Comparison of ENCODE assay signal across 10 mouse cellular contexts in genomic region chr7:26779799-26780416, GRCm38 (mm10). TPM values are rescaled to one million over a fixed set of nuclear protein-coding genes. Genes with fewer than 3 reads are reported as not detected.
DNase-seq lines count a peak whose midpoint lies in the region; ATAC-seq lines count a peak whose summit lies in the region.
"Had no signal": no experiment of that assay in that cellular context is flagged by ENCODE, and none has a peak within 500 bp of the region (broad histone marks: within the 10 kb centered on the region; RNA-seq: fewer than 3 reads in every experiment).

No protein-coding gene starts in this region.

- WGBS in forebrain, embryonic 11.5 days, result 82% methylated on average over 5 of the region's 5 CpGs
- WGBS in forebrain, embryonic 10.5 days, result 78% methylated on average over 5 of the region's 5 CpGs

- no peak for DNase-seq in forebrain, embryonic 11.5 days (ENCODE audit: low spot score)
- DNase-seq in forebrain, embryonic 10.5 days (ENCODE audit: extremely low spot score, low spot score), result no peak
- peak; percentile 28 to 37 for DNase-seq in right cerebral cortex, postnatal 10 days (ENCODE audit: low spot score in 2 of 2)
- no peak for DNase-seq in right cerebral cortex, postnatal 4 days
- DNase-seq in adrenal gland, postnatal 4 days (ENCODE audit: low spot score in 2 of 2), result no peak
- no peak for DNase-seq in gastrocnemius, postnatal 36 days
- no peak for DNase-seq in layer of hippocampus, postnatal 10 days (ENCODE audit: low spot score in 2 of 2)
- DNase-seq: adrenal gland, postnatal 25 days had no signal

- H3K4me1 ChIP-seq in forebrain, embryonic 11.5 days (replicated peaks; ENCODE audit: control insufficient read depth, insufficient read depth, low read length), result no peaks in the 10 kb centered on the region; the same call in 1 of the 2 replicates
- peaks cover 21% of the 10 kb centered on the region for H3K4me1 ChIP-seq in forebrain, embryonic 10.5 days

- intact Hi-C loops in gastrocnemius, postnatal 36 days (cut with DNase I), result loop anchor here (5.0 kb wide), 1 partner anchor 347 kb away; no protein-coding TSS in a partner anchor

- H3K9me3 ChIP-seq in forebrain, embryonic 11.5 days (ENCODE audit: control insufficient read depth, low read length), result no peaks in the 10 kb centered on the region
- H3K9me3 ChIP-seq in forebrain, embryonic 10.5 days, result no peaks in the 10 kb centered on the region

- no peak overlapping the region for H3K27ac ChIP-seq in forebrain, embryonic 11.5 days (ENCODE audit: low read depth, low read length)
- H3K27ac ChIP-seq in forebrain, embryonic 10.5 days, result no peak overlapping the region

- peak; percentile 75; the same call in 1 of the 2 replicates for ATAC-seq in forebrain, embryonic 11.5 days (replicated peaks; ENCODE audit: low FRiP score)
- ATAC-seq in megakaryocyte, adult 5-6 weeks (ENCODE audit: poor library complexity, severe bottlenecking), result peak; percentile 77

- no peak overlapping the region for H3K4me3 ChIP-seq in forebrain, embryonic 11.5 days (ENCODE audit: low read depth, low read length)
- no peak overlapping the region for H3K4me3 ChIP-seq in forebrain, embryonic 10.5 days

- no peaks in the 10 kb centered on the region for H3K36me3 ChIP-seq in forebrain, embryonic 11.5 days (ENCODE audit: control insufficient read depth, insufficient read depth, low read length)
- no peaks in the 10 kb centered on the region for H3K36me3 ChIP-seq in forebrain, embryonic 10.5 days (replicated peaks)

- no peak overlapping the region for H3K4me2 ChIP-seq in forebrain, embryonic 11.5 days (ENCODE audit: low read depth, low read length, severe bottlenecking)

- no peak overlapping the region for H3K9ac ChIP-seq in forebrain, embryonic 11.5 days (ENCODE audit: low read length)

- H3K27me3 ChIP-seq in forebrain, embryonic 11.5 days (ENCODE audit: control insufficient read depth, insufficient read depth, low read length), result no peaks in the 10 kb centered on the region
- H3K27me3 ChIP-seq in forebrain, embryonic 10.5 days (ENCODE audit: poor library complexity, severe bottlenecking), result no peaks in the 10 kb centered on the region

RNA-seq across cellular contexts. Expression of gene Cyp2b19, which starts 23.0 kb away (rescaled TPM):
- 0.09 TPM in 1 of 2 replicates, not detected in the other for polyA plus RNA-seq in forebrain, embryonic 11.5 days (2014; fragmentation: Nextera tagmentation; extraction: Ambion mirVana)
- 0.06 TPM in 1 of 2 replicates, not detected in the other for polyA plus RNA-seq in forebrain, embryonic 10.5 days (2016; fragmentation: Nextera tagmentation; extraction: Ambion mirVana)
- not detected in 2 replicates for total RNA-seq in megakaryocyte, adult 5-6 weeks (2015)
- not detected in 2 replicates for total RNA-seq in megakaryocyte, adult 5-6 weeks (2017)
- not detected for total RNA-seq in adrenal gland, postnatal 4 days (2021)
- not detected for total RNA-seq in gastrocnemius, postnatal 36 days (2021)
- not detected for total RNA-seq in layer of hippocampus, postnatal 10 days (2021)
- total RNA-seq: adrenal gland, postnatal 25 days; layer of hippocampus, postnatal 14 days had no signal

RNA-seq across cellular contexts. Expression of gene Cyp2g1, which starts 28.8 kb away (rescaled TPM):
- not detected in 2 replicates for polyA plus RNA-seq in forebrain, embryonic 11.5 days (2014; fragmentation: Nextera tagmentation; extraction: Ambion mirVana)
- polyA plus RNA-seq in forebrain, embryonic 10.5 days (2016; fragmentation: Nextera tagmentation; extraction: Ambion mirVana), result not detected in 2 replicates
- total RNA-seq in megakaryocyte, adult 5-6 weeks (2015), result not detected in 2 replicates
- not detected in 2 replicates for total RNA-seq in megakaryocyte, adult 5-6 weeks (2017)
- 1 to 10 TPM in 1 of 2 experiments, not detected in 1; 1.8 TPM for total RNA-seq in adrenal gland, postnatal 4 days (2021)
- total RNA-seq in gastrocnemius, postnatal 36 days (2021), result not detected
- total RNA-seq in layer of hippocampus, postnatal 10 days (2021), result not detected
- total RNA-seq: adrenal gland, postnatal 25 days; layer of hippocampus, postnatal 14 days had no signal

RNA-seq across cellular contexts. Expression of gene Cyp2a5, which starts 55.2 kb away (rescaled TPM):
- not detected in 2 replicates for polyA plus RNA-seq in forebrain, embryonic 11.5 days (2014; fragmentation: Nextera tagmentation; extraction: Ambion mirVana)
- polyA plus RNA-seq in forebrain, embryonic 10.5 days (2016; fragmentation: Nextera tagmentation; extraction: Ambion mirVana), result not detected in 2 replicates
- not detected in 2 replicates for total RNA-seq in megakaryocyte, adult 5-6 weeks (2015)
- total RNA-seq in megakaryocyte, adult 5-6 weeks (2017), result not detected in 2 replicates
- total RNA-seq in adrenal gland, postnatal 4 days (2021), result 1 to 10 TPM in 1 of 2 experiments, not detected in 1; 2.9 TPM
- total RNA-seq in gastrocnemius, postnatal 36 days (2021), result not detected
- under 1 TPM in 1 of 2 experiments, not detected in 1; 0.32 TPM for total RNA-seq in layer of hippocampus, postnatal 10 days (2021)
- total RNA-seq: layer of hippocampus, postnatal 14 days had no signal

Comparison
In these comparisons a context has a peak if more than half of its experiments do, and no peak if none do; other contexts are left out.
1. DNase-seq: peak in right cerebral cortex, postnatal 10 days (2 of 2); none in forebrain, embryonic 11.5 days (single experiment), forebrain, embryonic 10.5 days (single experiment), right cerebral cortex, postnatal 4 days (single experiment), adrenal gland, postnatal 4 days (0 of 2), gastrocnemius, postnatal 36 days (0 of 2) and layer of hippocampus, postnatal 10 days (0 of 2).